Mouse (Mus musculus): ENCODE data around the gene Dusp13. TPM values are rescaled to one million over a fixed set of nuclear protein-coding genes. Genes with fewer than 3 reads are reported as not detected.

Gene Dusp13
- polyA plus RNA-seq, 2 experiments = 0.55 to 1.5 TPM

- H3K4me3 ChIP-seq (replicated peaks; ENCODE audit: low read length) = no peak overlapping the region
- H3K4me2 ChIP-seq (replicated peaks; ENCODE audit: low read depth, low read length, severe bottlenecking) = no peak overlapping the region
- 95% methylated on average over 5 of the region's 5 CpGs for WGBS
- no peaks in the 10 kb centered on the region for H3K27me3 ChIP-seq (ENCODE audit: control insufficient read depth, insufficient read depth, low read length)
- no peaks in the 10 kb centered on the region for H3K9me3 ChIP-seq (ENCODE audit: control insufficient read depth, low read length)
- ATAC-seq (ENCODE audit: low FRiP score, low read depth) = no peak
- H3K9ac ChIP-seq (ENCODE audit: low read depth, low read length, severe bottlenecking) = no peak overlapping the region
- no peaks in the 10 kb centered on the region for H3K4me1 ChIP-seq (ENCODE audit: control insufficient read depth, insufficient read depth, low read length)
- no peak for DNase-seq (ENCODE audit: low spot score)
- no peak overlapping the region for H3K27ac ChIP-seq (replicated peaks; ENCODE audit: low read depth, low read length)
- H3K36me3 ChIP-seq (ENCODE audit: control insufficient read depth, insufficient read depth, low read length) = peaks cover 63% of the 10 kb centered on the region
- TF ChIP-seq POLR2A (IDR thresholded peaks at IDR 0.05; ENCODE audit: borderline replicate concordance, extremely low read depth, insufficient read depth, insufficient read length) = no peak
These were observed 37.1 kb upstream of the Dusp13 start for GRCm38 (mm10) chr14:21788121-21788520.

- Histone ChIP-seq H3K27me3 (ENCODE audit: control insufficient read depth, insufficient read depth, low read length) (no peaks in the 10 kb centered on the region), H3K27ac (replicated peaks; ENCODE audit: low read depth, low read length) (no peak overlapping the region), H3K4me2 (replicated peaks; ENCODE audit: low read depth, low read length, severe bottlenecking) (no peak overlapping the region), H3K36me3 (ENCODE audit: control insufficient read depth, insufficient read depth, low read length) (peaks cover 61% of the 10 kb centered on the region), H3K4me3 (replicated peaks; ENCODE audit: low read length) (no peak overlapping the region), H3K9ac (ENCODE audit: low read depth, low read length, severe bottlenecking) (no peak overlapping the region), H3K9me3 (ENCODE audit: control insufficient read depth, low read length) (no peaks in the 10 kb centered on the region), H3K4me1 (ENCODE audit: control insufficient read depth, insufficient read depth, low read length) (no peaks in the 10 kb centered on the region)
- TF ChIP-seq POLR2A (IDR thresholded peaks at IDR 0.05; ENCODE audit: borderline replicate concordance, extremely low read depth, insufficient read depth, insufficient read length) = no peak
- ATAC-seq (ENCODE audit: low FRiP score, low read depth) (no peak), DNase-seq (ENCODE audit: low spot score) (no peak)
- 86% methylated on average over 3 of the region's 3 CpGs for WGBS
These were observed 36.4 kb upstream of the Dusp13 start for GRCm38 (mm10) chr14:21787374-21787773.

- DNase-seq (ENCODE audit: low spot score) = no peak
- H3K36me3 ChIP-seq (ENCODE audit: control insufficient read depth, insufficient read depth, low read length) = peaks cover 57% of the 10 kb centered on the region
- no peak for TF ChIP-seq POLR2A (IDR thresholded peaks at IDR 0.05; ENCODE audit: borderline replicate concordance, extremely low read depth, insufficient read depth, insufficient read length)
These were observed 35.5 kb upstream of the Dusp13 start for GRCm38 (mm10) chr14:21786500-21786899.

GRCm38 (mm10) chr14:21776201-21776600, 25.2 kb upstream of the Dusp13 start:
- WGBS = 93% methylated on average over 4 of the region's 4 CpGs

More at GRCm38 (mm10) chr14:21786500-21786899, 35.5 kb upstream of the Dusp13 start:
- Histone ChIP-seq H3K9me3 (ENCODE audit: control insufficient read depth, low read length) (no peaks in the 10 kb centered on the region), H3K9ac (ENCODE audit: low read depth, low read length, severe bottlenecking) (no peak overlapping the region), H3K4me2 (replicated peaks; ENCODE audit: low read depth, low read length, severe bottlenecking) (no peak overlapping the region), H3K27me3 (ENCODE audit: control insufficient read depth, insufficient read depth, low read length) (no peaks in the 10 kb centered on the region), H3K4me1 (ENCODE audit: control insufficient read depth, insufficient read depth, low read length) (no peaks in the 10 kb centered on the region), H3K27ac (replicated peaks; ENCODE audit: low read depth, low read length) (no peak overlapping the region), H3K4me3 (replicated peaks; ENCODE audit: low read length) (no peak overlapping the region)
- no peak for ATAC-seq (ENCODE audit: low FRiP score, low read depth)
- 88% methylated on average over 4 of the region's 4 CpGs for WGBS

DNA sequence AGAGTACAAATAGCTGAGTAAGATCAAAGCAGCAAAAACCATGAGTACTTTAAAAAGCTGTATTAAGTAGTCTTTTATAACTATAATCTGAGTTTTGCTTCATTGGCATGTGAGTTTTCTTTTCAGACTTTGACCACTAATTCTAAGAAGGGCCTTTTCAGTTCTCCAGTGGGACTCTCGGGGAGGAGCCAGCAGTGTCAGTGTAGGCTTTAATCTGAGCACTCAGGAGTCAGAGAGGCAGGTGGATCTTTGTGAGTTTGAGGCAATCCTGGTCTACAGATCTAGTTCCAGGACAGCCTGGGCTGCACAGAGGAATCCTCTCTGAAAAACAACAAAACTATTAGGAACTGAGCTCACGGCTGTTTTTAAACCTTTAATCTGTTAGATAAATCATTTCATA, 23.0 kb upstream of the Dusp13 start:
- WGBS = 76% methylated on average over 2 of the region's 2 CpGs
- ATAC-seq (ENCODE audit: low FRiP score, low read depth) = no peak

More at GRCm38 (mm10) chr14:21776201-21776600, 25.2 kb upstream of the Dusp13 start:
- TF ChIP-seq POLR2A (IDR thresholded peaks at IDR 0.05; ENCODE audit: borderline replicate concordance, extremely low read depth, insufficient read depth, insufficient read length) = no peak
- Histone ChIP-seq H3K4me2 (replicated peaks; ENCODE audit: low read depth, low read length, severe bottlenecking) (no peak overlapping the region), H3K4me1 (ENCODE audit: control insufficient read depth, insufficient read depth, low read length) (no peaks in the 10 kb centered on the region), H3K36me3 (ENCODE audit: control insufficient read depth, insufficient read depth, low read length) (peaks cover 37% of the 10 kb centered on the region), H3K9me3 (ENCODE audit: control insufficient read depth, low read length) (no peaks in the 10 kb centered on the region), H3K27ac (replicated peaks; ENCODE audit: low read depth, low read length) (no peak overlapping the region), H3K27me3 (ENCODE audit: control insufficient read depth, insufficient read depth, low read length) (no peaks in the 10 kb centered on the region), H3K9ac (ENCODE audit: low read depth, low read length, severe bottlenecking) (no peak overlapping the region), H3K4me3 (replicated peaks; ENCODE audit: low read length) (no peak overlapping the region)
- ATAC-seq (ENCODE audit: low FRiP score, low read depth) (no peak), DNase-seq (ENCODE audit: low spot score) (no peak)

More for the DNA sequence above, 23.0 kb upstream of the Dusp13 start:
- TF ChIP-seq POLR2A (IDR thresholded peaks at IDR 0.05; ENCODE audit: borderline replicate concordance, extremely low read depth, insufficient read depth, insufficient read length) = no peak
- no peaks in the 10 kb centered on the region for H3K27me3 ChIP-seq (ENCODE audit: control insufficient read depth, insufficient read depth, low read length)
- no peaks in the 10 kb centered on the region for H3K9me3 ChIP-seq (ENCODE audit: control insufficient read depth, low read length)
- H3K9ac ChIP-seq (ENCODE audit: low read depth, low read length, severe bottlenecking) = no peak overlapping the region
- H3K36me3 ChIP-seq (ENCODE audit: control insufficient read depth, insufficient read depth, low read length) = peaks cover 22% of the 10 kb centered on the region
- H3K4me3 ChIP-seq (replicated peaks; ENCODE audit: low read length) = no peak overlapping the region
- no peak for DNase-seq (ENCODE audit: low spot score)
- H3K4me1 ChIP-seq (ENCODE audit: control insufficient read depth, insufficient read depth, low read length) = no peaks in the 10 kb centered on the region
- H3K27ac ChIP-seq (replicated peaks; ENCODE audit: low read depth, low read length) = no peak overlapping the region
- no peak overlapping the region for H3K4me2 ChIP-seq (replicated peaks; ENCODE audit: low read depth, low read length, severe bottlenecking)

All from limb, embryonic 14.5 days (tissue).